Mouse (Mus musculus) thymus, adult 2 months (tissue): Measurements from ENCODE around the gene Pnma1.

Experiments
- CTCF ChIP-seq: fragments of 200-500 bp; IDR thresholded peaks from 2 replicates; pipeline ENCODE4 v1.5.1; 2012; ENCODE audit warnings: mild to moderate bottlenecking, control low read depth, low read length, moderate library complexity, borderline replicate concordance; ENCODE audit not compliant: control insufficient read depth, poor library complexity, insufficient read depth; ENCODE audit errors: extremely low read depth
- POLR2A ChIP-seq: fragments of 200-500 bp; IDR thresholded peaks from 2 replicates; pipeline ENCODE4 v1.6.1; 2012; ENCODE audit warnings: mild to moderate bottlenecking, low read length, control low read depth, moderate library complexity; ENCODE audit not compliant: control insufficient read depth, poor library complexity, insufficient read depth; ENCODE audit errors: extremely low read depth

- TF ChIP-seq POLR2A, result no peak
- TF ChIP-seq CTCF, result no peak
Measured at GRCm38 (mm10) chr12:84186536-84186935, 38.2 kb upstream of the Pnma1 start.
